Mouse (Mus musculus): ENCODE data around the gene Hsd17b11.

DNA sequence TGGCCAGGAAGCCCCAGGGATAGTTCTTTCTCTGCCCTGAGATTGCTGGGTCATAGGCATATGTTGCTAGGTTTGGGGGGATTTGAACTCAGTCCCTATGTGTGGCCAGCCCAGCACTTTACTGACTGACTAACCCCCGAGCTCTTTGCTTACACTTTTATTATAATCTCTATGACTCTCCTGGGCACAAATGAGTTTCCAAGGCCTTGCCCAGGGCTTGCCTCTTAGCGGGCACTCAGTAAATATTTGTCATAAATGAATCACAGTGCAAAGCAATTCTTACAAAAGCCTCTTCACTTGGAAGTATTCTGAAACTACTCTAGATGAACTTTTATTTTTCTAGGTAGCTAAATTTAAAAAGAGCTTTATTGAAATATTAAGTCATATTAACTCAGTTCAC, 17.8 kb downstream of the Hsd17b11 start:
- no peak for TF ChIP-seq TAL1 (IDR thresholded peaks at IDR 0.05; ENCODE audit: low read length)
- TF ChIP-seq GATA1 (IDR thresholded peaks at IDR 0.05; ENCODE audit: low read length): no peak
